Mouse (Mus musculus) midbrain, embryonic 12.5 days (tissue): ENCODE results near the gene Fam170b. TPM values are rescaled to one million over a fixed set of nuclear protein-coding genes. Genes with fewer than 3 reads are reported as not detected.

ENCODE experiments used
- ATAC-seq: fragments of 200-750 bp; cut with Nextera tagmentation; 2 replicates; pipeline ENCODE4 v1.8.0; 2017; ENCODE audit warnings: low read depth, moderate TSS enrichment, moderate library complexity; ENCODE audit not compliant: low FRiP score
- H3K27ac ChIP-seq: fragments of 300-500 bp; sonication (generic); replicated peaks from 2 replicates; pipeline ENCODE4 v1.5.1; 2016; ENCODE audit warnings: mild to moderate bottlenecking
- H3K27me3 ChIP-seq: fragments of 300-500 bp; sonication (generic); 2 replicates; pipeline ENCODE4 v1.6.1; 2016; ENCODE audit warnings: mild to moderate bottlenecking
- H3K36me3 ChIP-seq: fragments of 300-500 bp; sonication (generic); 2 replicates; pipeline ENCODE4 v1.6.1; 2016
- H3K4me1 ChIP-seq: fragments of 300-500 bp; sonication (generic); 2 replicates; pipeline ENCODE4 v1.6.1; 2016
- H3K4me2 ChIP-seq: fragments of 300-500 bp; sonication (generic); replicated peaks from 2 replicates; pipeline ENCODE4 v1.6.1; 2016; ENCODE audit warnings: mild to moderate bottlenecking, moderate library complexity
- H3K4me3 ChIP-seq: fragments of 300-500 bp; sonication (generic); 2 replicates; pipeline ENCODE4 v1.5.1; 2016; ENCODE audit warnings: mild to moderate bottlenecking
- H3K9ac ChIP-seq: fragments of 300-500 bp; sonication (generic); replicated peaks from 2 replicates; pipeline ENCODE4 v1.6.1; 2016; ENCODE audit warnings: mild to moderate bottlenecking, moderate library complexity
- H3K9me3 ChIP-seq: fragments of 300-500 bp; sonication (generic); 2 replicates; pipeline ENCODE4 v1.6.1; 2016; ENCODE audit warnings: mild to moderate bottlenecking
- WGBS: fragments of 180-500 bp; shearing (Covaris S2); methylation state at CpG from one replicate; pipeline ENCODE4 v1.1.7; 2016; 5-methylcytosine and 5-hydroxymethylcytosine counted together
- polyA plus RNA-seq: library from polyadenylated mRNA; unstranded; fragments of >200 nt; fragmentation: Nextera tagmentation; extraction: Ambion mirVana; gene quantifications from 2 replicates; pipeline ENCODE4 v1.2.1, GENCODE M21; 2016

The Fam170b gene
- polyA plus RNA-seq, 1 experiment from 2014 or later, result not detected

GRCm38 (mm10) chr14:32871963-32872362 is 38.2 kb downstream of the Fam170b start:
- ATAC-seq, result no peak
- Histone ChIP-seq H3K4me1 (no peaks in the 10 kb centered on the region), H3K27ac (no peak overlapping the region), H3K4me2 (no peak overlapping the region), H3K36me3 (no peaks in the 10 kb centered on the region), H3K4me3 (no peak overlapping the region), H3K9ac (no peak overlapping the region), H3K27me3 (no peaks in the 10 kb centered on the region), H3K9me3 (no peaks in the 10 kb centered on the region)
- 89% methylated on average over 5 of the region's 5 CpGs for WGBS

- ATAC-seq, result no peak
- H3K4me3 ChIP-seq, result no peak overlapping the region
These were observed 43.8 kb downstream of the Fam170b start for GRCm38 (mm10) chr14:32877549-32877948.

GRCm38 (mm10) chr14:32880332-32880731 is 46.6 kb downstream of the Fam170b start:
- Histone ChIP-seq H3K36me3 (no peaks in the 10 kb centered on the region), H3K27me3 (no peaks in the 10 kb centered on the region), H3K9ac (no peak overlapping the region), H3K4me3 (no peak overlapping the region), H3K4me1 (no peaks in the 10 kb centered on the region), H3K4me2 (no peak overlapping the region), H3K9me3 (no peaks in the 10 kb centered on the region), H3K27ac (no peak overlapping the region)
- WGBS, result 90% methylated on average over 5 of the region's 5 CpGs
- no peak for ATAC-seq

More at GRCm38 (mm10) chr14:32877549-32877948, 43.8 kb downstream of the Fam170b start:
- Histone ChIP-seq H3K27me3 (no peaks in the 10 kb centered on the region), H3K9me3 (no peaks in the 10 kb centered on the region), H3K9ac (no peak overlapping the region), H3K36me3 (no peaks in the 10 kb centered on the region), H3K4me2 (no peak overlapping the region), H3K4me1 (no peaks in the 10 kb centered on the region), H3K27ac (no peak overlapping the region)
- 63% methylated on average over 6 of the region's 6 CpGs for WGBS

- no peaks in the 10 kb centered on the region for H3K4me1 ChIP-seq
- no peak for ATAC-seq
- H3K27ac ChIP-seq, result no peak overlapping the region
- no peak overlapping the region for H3K9ac ChIP-seq
- no peaks in the 10 kb centered on the region for H3K36me3 ChIP-seq
- H3K27me3 ChIP-seq, result no peaks in the 10 kb centered on the region
- H3K4me3 ChIP-seq, result no peak overlapping the region
- H3K4me2 ChIP-seq, result no peak overlapping the region
- 91% methylated on average over 1 of the region's 1 CpGs for WGBS
- no peaks in the 10 kb centered on the region for H3K9me3 ChIP-seq
These were observed 47.9 kb downstream of the Fam170b start for GRCm38 (mm10) chr14:32881693-32882092.

Other genes starting within 250 kb of the Fam170b start
- gene Prrxl1, start 234.6 kb upstream of the Fam170b start, polyA plus RNA-seq, result 9.8 and 11.1 TPM in 2 replicates
- 0.06 and 0.07 TPM in 2 replicates for gene 3425401B19Rik, start 148.7 kb upstream of the Fam170b start, polyA plus RNA-seq
- gene Tmem273, start 48.0 kb upstream of the Fam170b start, polyA plus RNA-seq, result 0.35 and 0.56 TPM in 2 replicates
- gene Vstm4, start 22.8 kb downstream of the Fam170b start, polyA plus RNA-seq, result 5.9 and 6.8 TPM in 2 replicates
- gene Lrrc18, start 157.4 kb downstream of the Fam170b start, polyA plus RNA-seq, result 0.35 and 0.37 TPM in 2 replicates